Mouse (Mus musculus) myocyte (in vitro differentiated cells): ENCODE results near the gene Dsel. TPM values are rescaled to one million over a fixed set of nuclear protein-coding genes. Genes with fewer than 3 reads are reported as not detected.

ENCODE experiments used
- H3K27me3 ChIP-seq: one replicate; pipeline ENCODE4 v1.6.1; 2011; ENCODE audit not compliant: control insufficient read depth, insufficient read depth, insufficient read length
- H3K36me3 ChIP-seq: one replicate; pipeline ENCODE4 v1.6.1; 2011; ENCODE audit not compliant: control insufficient read depth, insufficient read depth
- H3K4me2 ChIP-seq: one replicate; pipeline ENCODE4 v1.6.1; 2011; ENCODE audit warnings: low read depth, control low read depth
- H3K4me3 ChIP-seq: one replicate; pipeline ENCODE4 v1.5.1; 2011; ENCODE audit warnings: mild to moderate bottlenecking, control low read depth, moderate library complexity
- H3K79me2 ChIP-seq: one replicate; pipeline ENCODE4 v1.6.1; 2011; ENCODE audit not compliant: control insufficient read depth, insufficient read depth
- H3ac ChIP-seq: one replicate; pipeline ENCODE4 v1.6.1; 2011; ENCODE audit not compliant: control insufficient read depth, insufficient read length
- CEBPB ChIP-seq: IDR thresholded peaks from 2 replicates; pipeline ENCODE4 v1.6.1; 2011; ENCODE audit warnings: mild to moderate bottlenecking, moderate library complexity; ENCODE audit not compliant: poor library complexity, insufficient read depth, severe bottlenecking
- E2F4 ChIP-seq: IDR thresholded peaks from one replicate; pipeline ENCODE4 v1.6.1; 2011; ENCODE audit warnings: mild to moderate bottlenecking, control low read depth, moderate library complexity; ENCODE audit not compliant: insufficient read depth
- MAX ChIP-seq: IDR thresholded peaks from one replicate; pipeline ENCODE4 v1.6.1; 2011; ENCODE audit warnings: low read depth, mild to moderate bottlenecking, control low read depth
- MYOD1 ChIP-seq, 3 experiments: IDR thresholded peaks; one replicate each; pipeline ENCODE4 v1.6.1; 2011; ENCODE audit warnings: control low read depth in 2 of 3, low read depth in 2 of 3, mild to moderate bottlenecking in 2 of 3, moderate library complexity in 1 of 3; ENCODE audit not compliant: insufficient read length in 2 of 3, control insufficient read depth in 1 of 3
- MYOG ChIP-seq, 3 experiments: IDR thresholded peaks; one replicate each; pipeline ENCODE4 v1.6.1; 2011; ENCODE audit warnings: control low read depth in 2 of 3, low read depth in 2 of 3, mild to moderate bottlenecking in 2 of 3; ENCODE audit not compliant: insufficient read length in 2 of 3, control insufficient read depth in 1 of 3, insufficient read depth in 1 of 3
- POLR2A ChIP-seq: IDR thresholded peaks from one replicate; pipeline ENCODE4 v1.6.1; 2011; ENCODE audit warnings: low read depth, mild to moderate bottlenecking, control low read depth, moderate library complexity; ENCODE audit not compliant: insufficient read length
- POLR2AphosphoS2 ChIP-seq: IDR thresholded peaks from one replicate; pipeline ENCODE4 v1.6.1; 2011; ENCODE audit warnings: low read depth, control low read depth; ENCODE audit not compliant: insufficient read length
- REST ChIP-seq: IDR thresholded peaks from one replicate; pipeline ENCODE4 v1.6.1; 2011; ENCODE audit warnings: mild to moderate bottlenecking, control low read depth, moderate library complexity; ENCODE audit not compliant: insufficient read depth, insufficient read length
- SRF ChIP-seq: IDR thresholded peaks from one replicate; pipeline ENCODE4 v1.6.1; 2011; ENCODE audit warnings: low read depth; ENCODE audit not compliant: control insufficient read depth, insufficient read length
- TCF12 ChIP-seq: IDR thresholded peaks from one replicate; pipeline ENCODE4 v1.6.1; 2011; ENCODE audit warnings: mild to moderate bottlenecking, control low read depth; ENCODE audit not compliant: poor library complexity, insufficient read depth, severe bottlenecking
- TCF3 ChIP-seq: IDR thresholded peaks from one replicate; pipeline ENCODE4 v1.6.1; 2011; ENCODE audit warnings: low read depth, control low read depth; ENCODE audit not compliant: insufficient read length
- USF1 ChIP-seq: IDR thresholded peaks from one replicate; pipeline ENCODE4 v1.6.1; 2011; ENCODE audit warnings: low read depth, mild to moderate bottlenecking, control low read depth, moderate library complexity
- polyA plus RNA-seq: library from polyadenylated mRNA; unstranded; fragments of >200 nt; fragmentation: generic; extraction: Trizol; gene quantifications from one replicate; pipeline ENCODE4 v1.2.1, GENCODE M21; 2012; ENCODE audit warnings: missing spikeins

Gene Dsel
- polyA plus RNA-seq, 1 experiment = 1.5 TPM

DNA sequence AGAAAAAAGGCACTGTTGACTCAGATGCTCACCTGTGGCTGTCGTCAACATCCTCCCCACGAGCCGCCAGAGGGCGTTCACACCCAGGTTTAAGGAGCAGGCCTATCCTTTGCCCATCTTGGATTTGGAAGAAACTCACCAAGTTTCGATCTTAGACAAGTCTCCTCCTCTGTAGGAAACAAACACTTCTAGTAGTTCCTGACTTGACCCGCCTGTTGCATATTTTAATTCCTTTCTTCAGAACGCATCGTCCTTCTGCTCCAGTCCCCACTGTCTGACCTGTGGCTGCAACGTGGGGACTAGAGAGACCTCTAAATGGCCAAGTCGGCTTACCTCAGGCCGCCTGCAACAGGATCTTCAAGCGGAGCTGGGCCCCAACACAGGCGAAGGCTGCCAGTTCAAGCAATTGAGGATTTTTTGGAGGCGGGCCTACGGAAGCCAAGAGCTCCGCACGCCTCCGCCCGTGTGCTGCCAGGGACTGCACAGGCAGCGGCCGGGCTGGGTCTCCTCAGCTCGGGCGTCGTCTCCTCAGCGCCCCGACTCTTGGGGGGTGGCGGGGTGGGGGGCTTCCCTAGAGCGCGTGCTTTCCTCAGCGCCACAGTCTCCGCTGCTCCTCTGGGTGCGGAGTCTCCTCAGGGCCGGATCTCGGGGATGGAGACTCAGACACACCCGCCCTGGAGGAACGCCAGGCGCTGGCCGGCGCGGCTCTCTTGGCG lies 497 bp downstream of the Dsel start:
- TF ChIP-seq TCF12 (no peak), MAX (no peak), SRF (no peak), E2F4 (no peak), TCF3 (no peak), MYOD1 (IDR thresholded peaks at IDR 0.05; ENCODE audit: control insufficient read depth in 1 of 3, insufficient read length in 2 of 3, low read depth in 2 of 3) (peak in 1 of 3 experiments; percentile 13), MYOG (IDR thresholded peaks at IDR 0.05; ENCODE audit: control insufficient read depth in 1 of 3, insufficient read depth in 1 of 3, insufficient read length in 2 of 3, low read depth in 2 of 3) (no peak), USF1 (no peak)
- Histone ChIP-seq H3K4me3 (peak overlapping the region; percentile 45), H3ac (peak overlapping the region; percentile 68), H3K79me2 (no peaks in the 10 kb centered on the region), H3K4me2 (peak overlapping the region; percentile 93), H3K36me3 (no peaks in the 10 kb centered on the region), H3K27me3 (no peaks in the 10 kb centered on the region)

DNA sequence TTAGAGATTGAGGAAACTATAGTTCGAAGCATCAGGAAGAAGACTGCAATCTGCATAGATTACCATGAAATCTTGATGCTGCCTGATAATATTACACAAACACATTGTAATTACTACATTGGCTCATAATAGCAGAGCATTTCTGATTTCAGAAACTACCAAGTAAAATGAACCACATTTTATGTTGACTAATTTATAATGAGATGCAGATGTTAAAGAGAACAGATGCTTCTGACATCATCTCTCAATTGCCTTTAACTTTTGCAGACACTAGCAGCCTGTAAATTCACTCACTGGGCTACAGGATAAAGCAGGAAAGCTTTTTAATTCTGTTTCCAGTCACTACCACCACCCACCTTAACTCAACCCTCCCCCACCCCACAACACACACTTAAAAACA lies 6.9 kb downstream of the Dsel start:
- no peaks in the 10 kb centered on the region for H3K27me3 ChIP-seq
- H3K4me2 ChIP-seq = no peak overlapping the region
- H3K36me3 ChIP-seq = no peaks in the 10 kb centered on the region
- no peak for TF ChIP-seq REST
- no peak for TF ChIP-seq E2F4
- TF ChIP-seq SRF = no peak
- TF ChIP-seq POLR2AphosphoS2 = no peak
- TF ChIP-seq MYOG (IDR thresholded peaks at IDR 0.05; ENCODE audit: control insufficient read depth in 1 of 3, insufficient read depth in 1 of 3, insufficient read length in 2 of 3, low read depth in 2 of 3) = no peak
- TF ChIP-seq USF1 = no peak
- no peaks in the 10 kb centered on the region for H3K79me2 ChIP-seq
- no peak overlapping the region for H3ac ChIP-seq
- no peak overlapping the region for H3K4me3 ChIP-seq

DNA sequence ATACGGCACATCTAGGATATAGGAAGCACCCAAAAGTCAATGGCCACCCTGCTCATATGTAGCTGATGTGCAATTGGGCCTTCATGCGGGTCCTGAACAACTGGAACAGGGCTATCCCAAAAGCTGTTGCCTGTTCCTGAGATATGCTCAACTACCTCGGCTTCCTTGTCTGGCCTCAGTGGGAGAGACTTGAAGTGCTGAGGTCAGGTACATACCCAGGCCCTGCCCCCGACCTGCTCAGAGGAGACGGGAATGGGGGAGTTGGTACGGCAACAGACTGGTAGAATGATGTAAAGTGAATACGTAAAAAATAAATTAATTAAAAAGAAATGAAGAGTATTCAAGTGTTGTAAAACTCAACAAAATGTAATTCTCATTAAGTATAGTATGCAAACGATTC lies 12.3 kb downstream of the Dsel start:
- H3ac ChIP-seq = no peak overlapping the region
- TF ChIP-seq CEBPB = no peak
- no peak for TF ChIP-seq E2F4
- TF ChIP-seq TCF12 = no peak
- no peak for TF ChIP-seq MYOG (IDR thresholded peaks at IDR 0.05; ENCODE audit: control insufficient read depth in 1 of 3, insufficient read depth in 1 of 3, insufficient read length in 2 of 3, low read depth in 2 of 3)
- TF ChIP-seq MAX = no peak
- no peak for TF ChIP-seq REST
- TF ChIP-seq TCF3 = no peak
- no peak for TF ChIP-seq POLR2AphosphoS2
- no peak for TF ChIP-seq USF1
- TF ChIP-seq SRF = no peak
- no peak for TF ChIP-seq MYOD1 (IDR thresholded peaks at IDR 0.05; ENCODE audit: control insufficient read depth in 1 of 3, insufficient read length in 2 of 3, low read depth in 2 of 3)
- TF ChIP-seq POLR2A = no peak

DNA sequence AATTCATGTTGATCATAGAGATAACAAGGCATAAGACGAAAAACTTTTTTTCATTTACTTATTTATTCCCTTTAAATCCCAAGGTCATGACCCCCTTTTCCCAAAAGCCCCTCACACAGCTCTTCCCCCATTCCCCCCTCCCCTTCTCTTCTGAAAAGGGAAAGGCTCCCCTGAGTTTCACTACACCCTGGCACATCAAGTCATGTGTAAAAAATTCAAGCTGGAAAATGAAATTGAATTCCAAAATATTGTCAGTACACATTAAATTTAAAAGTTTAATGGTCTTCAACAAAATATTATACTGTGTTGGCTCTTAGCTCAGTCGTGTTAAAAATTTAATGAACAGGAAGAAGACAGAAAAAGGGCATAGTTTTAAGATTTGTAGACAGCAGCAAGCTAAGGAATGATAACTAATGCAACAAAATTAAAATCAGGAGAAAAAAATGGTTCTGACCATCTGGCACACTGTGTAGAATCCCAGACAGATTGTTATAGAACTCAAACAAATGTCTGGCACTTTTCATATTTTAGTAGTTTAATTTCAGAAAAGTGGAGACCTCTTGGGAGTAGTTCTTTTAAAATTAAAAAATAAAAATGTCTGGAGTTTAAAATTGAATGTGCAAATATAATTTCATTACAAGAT lies 31.0 kb downstream of the Dsel start:
- H3ac ChIP-seq = no peak overlapping the region
- no peaks in the 10 kb centered on the region for H3K27me3 ChIP-seq
- no peak overlapping the region for H3K4me2 ChIP-seq
- no peak overlapping the region for H3K4me3 ChIP-seq
- H3K36me3 ChIP-seq = no peaks in the 10 kb centered on the region
- H3K79me2 ChIP-seq = no peaks in the 10 kb centered on the region
- TF ChIP-seq MYOG (IDR thresholded peaks at IDR 0.05; ENCODE audit: control insufficient read depth in 1 of 3, insufficient read depth in 1 of 3, insufficient read length in 2 of 3, low read depth in 2 of 3) = no peak
- TF ChIP-seq USF1 = no peak
- TF ChIP-seq REST = no peak
- TF ChIP-seq POLR2A = no peak
- TF ChIP-seq MAX = no peak
- TF ChIP-seq SRF = no peak
- TF ChIP-seq TCF3 = no peak
- TF ChIP-seq E2F4 = no peak
- TF ChIP-seq POLR2AphosphoS2 = no peak
- no peak for TF ChIP-seq TCF12
- no peak for TF ChIP-seq CEBPB
- TF ChIP-seq MYOD1 (IDR thresholded peaks at IDR 0.05; ENCODE audit: control insufficient read depth in 1 of 3, insufficient read length in 2 of 3, low read depth in 2 of 3) = no peak

More for the DNA sequence above, 12.3 kb downstream of the Dsel start:
- no peaks in the 10 kb centered on the region for H3K79me2 ChIP-seq
- no peak overlapping the region for H3K4me3 ChIP-seq
- no peaks in the 10 kb centered on the region for H3K27me3 ChIP-seq
- no peak overlapping the region for H3K4me2 ChIP-seq
- no peaks in the 10 kb centered on the region for H3K36me3 ChIP-seq
